Mouse (Mus musculus) MEL (cell line): ENCODE measurements at regions not wholly inside any gene's neighbourhood (a gene's known extent, or its start where the extent isn't known, plus 50 kb on each side); places are given as distances from the start of the nearest gene placed in this dataset.

Source experiments
- CTCF ChIP-seq, 3 experiments: IDR thresholded peaks in 2 of 3; conservative IDR thresholded peaks in 1 of 3; 2 replicates each; pipeline ENCODE4 v1.5.1; 2011 to 2012; ENCODE audit warnings: low read length in 3 of 3, low read depth in 2 of 3, mild to moderate bottlenecking in 2 of 3, improper control_type of control experiment in 1 of 3, inconsistent platforms in 1 of 3, mixed read lengths in 1 of 3, moderate library complexity in 1 of 3; ENCODE audit not compliant: control insufficient read depth in 1 of 3, insufficient read depth in 1 of 3, poor library complexity in 1 of 3, severe bottlenecking in 1 of 3
- EP300 ChIP-seq, 2 experiments: IDR thresholded peaks; 2 replicates each; pipeline ENCODE4 v1.6.1; 2011; ENCODE audit warnings: improper control_type of control experiment in 2 of 2, low read length in 2 of 2, low read depth in 1 of 2, mild to moderate bottlenecking in 1 of 2
- GABPA ChIP-seq: IDR thresholded peaks from 2 replicates; pipeline ENCODE4 v1.6.1; 2012; ENCODE audit warnings: low read depth, mild to moderate bottlenecking, inconsistent platforms, low read length, improper control_type of control experiment, moderate library complexity
- JUND ChIP-seq: IDR thresholded peaks from 2 replicates; pipeline ENCODE4 v1.6.1; 2011; ENCODE audit warnings: low read depth, mild to moderate bottlenecking, improper control_type of control experiment, low read length
- KAT2A ChIP-seq: conservative IDR thresholded peaks from 2 replicates; pipeline ENCODE4 v1.6.1; 2012; ENCODE audit warnings: low read depth, low read length, improper control_type of control experiment, inconsistent platforms
- MYC ChIP-seq: IDR thresholded peaks from 2 replicates; pipeline ENCODE4 v1.6.1; 2011; ENCODE audit warnings: low read depth, mild to moderate bottlenecking, low read length, improper control_type of control experiment, moderate library complexity
- POLR2A ChIP-seq, 2 experiments: IDR thresholded peaks; 2 replicates each; pipeline ENCODE4 v1.6.1; 2011 to 2012; ENCODE audit warnings: low read length in 2 of 2, mild to moderate bottlenecking in 2 of 2, control low read depth in 1 of 2, improper control_type of control experiment in 1 of 2, low read depth in 1 of 2, moderate library complexity in 1 of 2; ENCODE audit not compliant: control insufficient read depth in 1 of 2, insufficient read depth in 1 of 2, poor library complexity in 1 of 2
- USF1 ChIP-seq: IDR thresholded peaks from 2 replicates; pipeline ENCODE4 v1.6.1; 2014; ENCODE audit warnings: low read depth, mild to moderate bottlenecking, inconsistent platforms, low read length, improper control_type of control experiment, moderate library complexity

DNA sequence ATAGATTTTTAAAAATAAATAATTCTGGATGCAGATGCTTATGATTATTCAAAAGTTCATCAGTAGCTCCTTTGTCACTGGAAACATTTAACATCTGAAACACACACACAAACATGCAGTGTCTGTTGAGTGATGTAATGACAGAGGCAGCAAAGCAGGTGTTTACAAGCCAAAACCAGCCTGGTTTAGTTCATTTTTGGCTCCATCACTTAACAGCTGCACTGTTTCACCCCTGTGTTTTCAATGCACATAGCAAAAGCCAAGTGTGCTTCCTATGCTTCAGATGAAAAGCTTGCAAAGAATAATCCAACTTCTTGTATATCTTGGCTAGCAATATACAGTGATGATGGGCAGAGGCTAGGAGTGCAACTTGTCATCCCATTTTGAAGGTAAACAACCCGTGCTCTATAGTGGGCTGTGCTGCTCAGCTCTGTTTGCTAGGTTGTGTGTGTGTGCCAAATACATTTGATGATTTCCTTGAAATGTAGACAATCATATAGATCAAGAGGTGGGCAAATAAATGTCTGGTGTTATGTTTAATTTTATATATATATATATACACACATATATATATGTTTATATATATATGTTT lies 345.9 kb upstream of the Gm9747 start:
- TF ChIP-seq CTCF (IDR thresholded peaks at IDR 0.05 in 2 of 3, conservative IDR thresholded peaks at IDR 0.05 in 1 of 3; ENCODE audit: control insufficient read depth in 1 of 3, insufficient read depth in 1 of 3, low read depth in 2 of 3, low read length in 3 of 3, poor library complexity in 1 of 3, severe bottlenecking in 1 of 3) (no peak), POLR2A (IDR thresholded peaks at IDR 0.05; ENCODE audit: control insufficient read depth in 1 of 2, insufficient read depth in 1 of 2, low read depth in 1 of 2, low read length in 2 of 2, poor library complexity in 1 of 2) (no peak), EP300 (IDR thresholded peaks at IDR 0.05; ENCODE audit: low read depth in 1 of 2, low read length in 2 of 2) (no peak), USF1 (no peak), GABPA (no peak), MYC (no peak), JUND (no peak), KAT2A (no peak)
